Mouse (Mus musculus): ENCODE results near the gene Mindy4. TPM values are rescaled to one million over a fixed set of nuclear protein-coding genes. Genes with fewer than 3 reads are reported as not detected.

Mindy4 gene
- polyA plus RNA-seq, 1 experiment from 2014 or later = 9.2 TPM

DNA sequence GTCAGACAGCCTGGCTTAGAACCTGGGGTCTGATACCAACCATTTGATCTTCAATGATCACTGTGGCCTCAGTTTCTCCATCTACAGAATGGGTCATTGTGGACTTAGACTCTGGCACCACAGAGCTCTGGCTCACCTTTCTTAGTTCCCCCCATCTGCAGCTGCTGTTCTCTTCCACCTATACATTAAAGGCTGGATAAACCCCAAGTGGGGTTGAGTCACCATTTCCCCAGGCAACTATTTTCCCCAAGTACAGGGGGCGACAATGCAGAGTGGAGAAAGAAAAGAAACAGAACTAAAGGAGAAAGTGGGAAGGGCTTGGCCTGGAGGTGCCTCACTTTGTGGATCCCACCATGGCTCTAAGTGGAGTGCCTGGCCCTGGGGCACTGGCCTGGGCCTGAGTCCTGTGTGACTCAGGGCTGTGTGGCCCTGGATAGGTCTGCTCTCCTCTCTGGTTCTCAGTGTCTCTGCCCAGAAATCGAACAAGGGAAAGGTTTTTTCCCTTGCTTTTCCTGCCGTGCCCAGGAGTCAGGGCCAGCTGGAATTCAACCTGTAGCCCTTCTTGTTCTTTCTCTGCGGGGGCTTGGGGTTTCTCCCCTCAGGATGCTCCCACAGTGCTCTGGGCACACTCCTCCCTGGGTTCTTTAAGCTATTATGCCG is 153.9 kb downstream of the Mindy4 start:
- no peak for ATAC-seq (replicated peaks; ENCODE audit: insufficient number of reproducible peaks, low FRiP score, low TSS enrichment)
- 67% methylated on average over 5 of the region's 5 CpGs for WGBS (ENCODE audit: insufficient replicate concordance)
- Histone ChIP-seq H3K36me3 (ENCODE audit: control insufficient read depth, insufficient read depth, low read length) (no peaks in the 10 kb centered on the region), H3K27ac (ENCODE audit: low read depth, low read length) (no peak overlapping the region), H3K4me1 (ENCODE audit: control insufficient read depth, insufficient read depth, low read length) (no peaks in the 10 kb centered on the region), H3K4me3 (ENCODE audit: low read depth, low read length) (no peak overlapping the region), H3K9me3 (replicated peaks; ENCODE audit: control insufficient read depth, low read length) (no peaks in the 10 kb centered on the region), H3K27me3 (ENCODE audit: control insufficient read depth, insufficient read depth, low read length) (peaks cover 4% of the 10 kb centered on the region), H3K9ac (ENCODE audit: low read depth, low read length) (no peak overlapping the region), H3K4me2 (no peak overlapping the region)

DNA sequence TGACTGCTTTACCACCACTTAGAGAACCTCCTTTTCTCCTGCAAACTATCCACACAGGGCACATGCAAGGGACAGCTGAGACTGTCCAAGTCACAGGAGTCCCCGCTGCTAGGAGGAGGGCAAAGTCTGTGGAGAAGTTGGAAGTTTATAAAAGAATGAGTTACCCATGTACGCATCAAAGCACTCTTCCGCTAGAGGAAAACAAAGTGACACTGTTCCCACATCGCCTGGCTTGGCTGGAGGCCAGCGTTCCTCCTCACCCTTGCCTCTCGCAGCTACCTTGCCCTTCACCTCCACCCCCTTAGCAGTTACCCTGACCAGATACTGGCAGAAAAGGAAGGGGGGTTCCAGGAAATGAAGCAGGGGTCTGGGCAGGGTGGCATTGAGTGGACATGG is 154.5 kb downstream of the Mindy4 start:
- H3K9ac ChIP-seq (ENCODE audit: low read depth, low read length) = no peak overlapping the region
- 54% methylated on average over 6 of the region's 6 CpGs for WGBS (ENCODE audit: insufficient replicate concordance)
- no peaks in the 10 kb centered on the region for H3K9me3 ChIP-seq (replicated peaks; ENCODE audit: control insufficient read depth, low read length)
- H3K4me3 ChIP-seq (ENCODE audit: low read depth, low read length) = no peak overlapping the region
- no peak for ATAC-seq (replicated peaks; ENCODE audit: insufficient number of reproducible peaks, low FRiP score, low TSS enrichment)
- H3K4me1 ChIP-seq (ENCODE audit: control insufficient read depth, insufficient read depth, low read length) = no peaks in the 10 kb centered on the region
- no peak overlapping the region for H3K4me2 ChIP-seq
- no peaks in the 10 kb centered on the region for H3K36me3 ChIP-seq (ENCODE audit: control insufficient read depth, insufficient read depth, low read length)
- no peak overlapping the region for H3K27ac ChIP-seq (ENCODE audit: low read depth, low read length)
- H3K27me3 ChIP-seq (ENCODE audit: control insufficient read depth, insufficient read depth, low read length) = peaks cover 4% of the 10 kb centered on the region

DNA sequence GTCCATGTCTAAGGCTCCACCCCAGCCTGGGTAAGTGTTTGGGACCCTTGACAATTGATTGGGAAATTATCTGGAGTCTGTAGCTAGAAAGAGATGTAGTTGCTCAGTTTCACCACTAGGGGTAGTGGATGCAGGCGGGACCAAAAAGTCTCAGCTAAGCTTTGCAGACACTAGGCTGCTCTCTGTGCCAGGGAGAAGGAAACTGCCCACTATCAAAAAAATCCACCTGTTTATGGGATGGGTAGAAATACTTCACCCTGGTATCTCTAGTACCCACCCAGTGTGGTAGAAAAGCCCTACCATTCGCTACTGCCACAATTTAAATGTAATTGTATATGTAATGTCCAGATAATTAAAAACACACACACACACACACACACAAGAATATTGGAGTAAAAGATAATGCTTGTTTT is 155.6 kb downstream of the Mindy4 start:
- Histone ChIP-seq H3K4me2 (no peak overlapping the region), H3K27ac (ENCODE audit: low read depth, low read length) (no peak overlapping the region), H3K4me1 (ENCODE audit: control insufficient read depth, insufficient read depth, low read length) (no peaks in the 10 kb centered on the region), H3K27me3 (ENCODE audit: control insufficient read depth, insufficient read depth, low read length) (peaks cover 4% of the 10 kb centered on the region), H3K4me3 (ENCODE audit: low read depth, low read length) (no peak overlapping the region), H3K36me3 (ENCODE audit: control insufficient read depth, insufficient read depth, low read length) (no peaks in the 10 kb centered on the region), H3K9me3 (replicated peaks; ENCODE audit: control insufficient read depth, low read length) (no peaks in the 10 kb centered on the region), H3K9ac (ENCODE audit: low read depth, low read length) (no peak overlapping the region)
- 36% methylated on average over 2 of the region's 2 CpGs for WGBS (ENCODE audit: insufficient replicate concordance)
- ATAC-seq (replicated peaks; ENCODE audit: insufficient number of reproducible peaks, low FRiP score, low TSS enrichment) = no peak

DNA sequence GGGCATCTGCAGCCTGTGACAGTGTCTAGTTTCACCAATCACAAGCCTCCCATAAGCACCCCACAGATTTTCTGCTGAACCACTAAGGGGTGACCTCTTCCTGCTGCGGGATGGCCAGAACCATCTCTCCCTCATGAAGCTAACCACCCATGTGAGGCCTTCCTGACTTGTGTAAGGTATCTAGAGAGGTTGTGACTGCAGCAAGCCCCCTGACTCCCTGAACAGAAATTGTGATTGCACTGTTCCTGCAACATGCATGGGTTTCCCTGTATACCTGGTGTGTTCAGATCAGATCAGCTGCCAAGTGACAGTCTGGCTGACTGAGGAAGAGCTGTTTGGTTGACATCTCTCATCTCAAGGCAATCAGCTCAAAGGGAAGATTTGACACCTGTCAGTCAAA is 159.5 kb downstream of the Mindy4 start:
- no peak overlapping the region for H3K4me2 ChIP-seq
- no peaks in the 10 kb centered on the region for H3K4me1 ChIP-seq (ENCODE audit: control insufficient read depth, insufficient read depth, low read length)
- H3K36me3 ChIP-seq (ENCODE audit: control insufficient read depth, insufficient read depth, low read length) = no peaks in the 10 kb centered on the region
- no peak for ATAC-seq (replicated peaks; ENCODE audit: insufficient number of reproducible peaks, low FRiP score, low TSS enrichment)
- no peak overlapping the region for H3K9ac ChIP-seq (ENCODE audit: low read depth, low read length)
- H3K27ac ChIP-seq (ENCODE audit: low read depth, low read length) = no peak overlapping the region
- 87% methylated on average over 1 of the region's 1 CpGs for WGBS (ENCODE audit: insufficient replicate concordance)
- H3K9me3 ChIP-seq (replicated peaks; ENCODE audit: control insufficient read depth, low read length) = no peaks in the 10 kb centered on the region
- no peak overlapping the region for H3K4me3 ChIP-seq (ENCODE audit: low read depth, low read length)
- no peaks in the 10 kb centered on the region; the same call in 1 of the 2 replicates for H3K27me3 ChIP-seq (ENCODE audit: control insufficient read depth, insufficient read depth, low read length)

DNA sequence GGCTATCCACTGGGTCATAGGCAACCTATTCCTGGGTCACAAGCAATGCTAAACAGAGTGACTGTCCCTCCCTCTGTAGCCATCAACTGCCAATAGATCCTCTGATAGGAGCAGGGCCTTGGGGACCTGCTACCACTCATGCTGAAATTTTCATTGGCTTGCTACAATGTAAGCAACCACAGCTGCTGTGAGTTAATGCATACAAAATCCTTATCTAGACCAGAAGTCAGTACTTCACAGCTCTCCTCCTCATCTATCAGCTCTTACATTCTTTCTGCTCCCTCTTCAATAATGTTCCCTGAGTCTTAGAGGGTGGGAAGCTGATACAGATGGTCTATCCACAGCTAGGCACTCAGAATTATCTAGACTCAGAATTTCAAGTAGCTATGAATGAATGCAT is 163.9 kb downstream of the Mindy4 start:
- no peaks in the 10 kb centered on the region for H3K36me3 ChIP-seq (ENCODE audit: control insufficient read depth, insufficient read depth, low read length)
- no peaks in the 10 kb centered on the region for H3K9me3 ChIP-seq (replicated peaks; ENCODE audit: control insufficient read depth, low read length)
- H3K4me3 ChIP-seq (ENCODE audit: low read depth, low read length) = no peak overlapping the region
- no peaks in the 10 kb centered on the region for H3K4me1 ChIP-seq (ENCODE audit: control insufficient read depth, insufficient read depth, low read length)
- no peak overlapping the region for H3K4me2 ChIP-seq
- no peak overlapping the region for H3K9ac ChIP-seq (ENCODE audit: low read depth, low read length)
- ATAC-seq (replicated peaks; ENCODE audit: insufficient number of reproducible peaks, low FRiP score, low TSS enrichment) = no peak
- no peaks in the 10 kb centered on the region for H3K27me3 ChIP-seq (ENCODE audit: control insufficient read depth, insufficient read depth, low read length)
- H3K27ac ChIP-seq (ENCODE audit: low read depth, low read length) = no peak overlapping the region

Small RNA genes within 50 kb of the gene (microRNA-seq; reads per million reads assigned to microRNA genes)
- gene Gm25458 (ENCODE audit: borderline number of aligned reads) = not detected

Other genes with a start within 250 kb of the Mindy4 start
- 2.3 and 3.2 TPM in 2 replicates for gene Nod1, start 230.8 kb upstream of the Mindy4 start, polyA plus RNA-seq (2014; fragmentation: Nextera tagmentation; extraction: Ambion mirVana)
- gene Ggct, start 210.4 kb upstream of the Mindy4 start, polyA plus RNA-seq (2014; fragmentation: Nextera tagmentation; extraction: Ambion mirVana) = 6.0 and 6.3 TPM in 2 replicates
- 206 and 210 TPM in 2 replicates for gene Gars, start 165.4 kb upstream of the Mindy4 start, polyA plus RNA-seq (2014; fragmentation: Nextera tagmentation; extraction: Ambion mirVana)
- gene Crhr2, start 70.4 kb upstream of the Mindy4 start, polyA plus RNA-seq (2014; fragmentation: Nextera tagmentation; extraction: Ambion mirVana) = 4.2 and 5.3 TPM in 2 replicates
- not detected in 2 replicates for gene Inmt, start 28.3 kb upstream of the Mindy4 start, polyA plus RNA-seq (2014; fragmentation: Nextera tagmentation; extraction: Ambion mirVana)
- gene Aqp1, start 133.0 kb downstream of the Mindy4 start, polyA plus RNA-seq (2014; fragmentation: Nextera tagmentation; extraction: Ambion mirVana) = 2.1 and 3.7 TPM in 2 replicates
- gene Ghrhr, start 172.9 kb downstream of the Mindy4 start, polyA plus RNA-seq (2014; fragmentation: Nextera tagmentation; extraction: Ambion mirVana) = not detected in 2 replicates
- 2.6 and 3.1 TPM in 2 replicates for gene Adcyap1r1, start 248.6 kb downstream of the Mindy4 start, polyA plus RNA-seq (2014; fragmentation: Nextera tagmentation; extraction: Ambion mirVana)

All from heart, embryonic 11.5 days (tissue).